Mouse (Mus musculus): ENCODE measurements at regions not wholly inside any gene's neighbourhood (a gene's known extent, or its start where the extent isn't known, plus 50 kb on each side); places are given as distances from the start of the nearest gene placed in this dataset.

DNA sequence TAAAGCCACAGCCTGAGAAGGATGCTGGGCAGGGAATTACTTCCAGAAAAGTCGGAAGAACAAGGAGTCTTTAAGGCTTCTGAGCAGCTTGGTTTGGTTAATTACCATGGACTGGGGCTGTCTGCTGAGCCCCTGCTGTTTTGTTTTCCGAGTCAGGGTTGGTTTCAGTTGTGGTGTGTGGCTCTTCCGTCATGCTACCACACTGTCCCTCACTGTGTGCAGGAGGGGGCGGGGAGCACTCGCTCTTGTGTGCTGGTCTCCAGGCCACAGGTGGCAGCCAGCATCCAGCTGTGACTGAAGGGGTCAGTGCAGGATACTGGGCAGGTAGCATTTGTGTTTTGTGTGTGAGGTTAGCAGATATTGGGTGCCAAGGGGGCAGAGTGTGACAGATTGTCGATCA, 156.5 kb upstream of the Haao start:
- no peak overlapping the region for H3K4me2 ChIP-seq (ENCODE audit: low read depth, low read length)
- no peaks in the 10 kb centered on the region for H3K27me3 ChIP-seq (replicated peaks; ENCODE audit: control insufficient read depth, insufficient read depth, low read length)
- peaks cover 27% of the 10 kb centered on the region for H3K4me1 ChIP-seq (ENCODE audit: control insufficient read depth, insufficient read depth, low read length)
- 29% methylated on average over 6 of the region's 6 CpGs for WGBS
- no peaks in the 10 kb centered on the region for H3K36me3 ChIP-seq (ENCODE audit: control insufficient read depth, insufficient read depth, low read length)
- DNase-seq (ENCODE audit: low spot score) (peak; percentile 38), ATAC-seq (ENCODE audit: low read depth) (peak; percentile 50)
- peak overlapping the region; percentile 83 for H3K27ac ChIP-seq (replicated peaks; ENCODE audit: low read depth, low read length)
- H3K4me3 ChIP-seq (ENCODE audit: low read depth, low read length) = no peak overlapping the region
- no peak overlapping the region for H3K9ac ChIP-seq (ENCODE audit: low read depth, low read length)
- no peaks in the 10 kb centered on the region for H3K9me3 ChIP-seq (ENCODE audit: control insufficient read depth, low read length)

DNA sequence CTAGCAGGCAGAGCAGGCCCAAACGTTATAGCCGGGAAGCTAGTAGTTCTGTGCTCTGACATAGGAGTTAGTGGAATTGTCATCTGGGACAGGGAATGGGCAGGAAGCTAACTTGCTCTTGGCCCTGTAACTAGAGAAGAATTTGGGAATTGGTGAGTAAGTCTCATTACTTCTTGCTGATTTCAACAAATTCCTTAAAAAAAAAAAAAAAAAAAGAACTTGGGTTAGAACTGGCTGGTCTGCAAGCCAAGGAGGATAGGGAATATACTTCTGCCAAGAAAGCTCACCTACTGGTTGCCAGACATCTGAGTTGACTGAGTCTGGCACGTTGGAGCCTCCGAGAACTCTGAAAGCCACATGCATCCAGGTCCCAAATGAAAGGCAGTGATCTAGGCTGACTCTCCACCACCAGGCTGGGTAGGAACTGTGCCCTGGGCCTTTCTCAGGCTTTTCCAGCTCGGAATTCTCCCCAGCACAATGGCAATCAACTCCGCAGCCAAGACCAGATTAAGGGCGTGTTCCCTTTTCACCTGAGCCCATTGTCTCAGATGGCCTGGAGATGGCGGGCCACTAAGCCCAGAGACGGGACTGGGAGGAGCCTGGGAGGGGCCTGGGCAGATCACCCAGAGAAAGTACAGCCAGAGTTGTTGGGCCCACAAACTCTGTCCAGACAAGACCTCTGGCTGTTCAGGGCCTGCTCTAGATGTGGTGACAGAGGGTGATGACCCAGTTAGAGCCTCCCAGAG, 155.9 kb upstream of the Haao start:
- H3K4me2 ChIP-seq (ENCODE audit: low read depth, low read length) = no peak overlapping the region
- DNase-seq (ENCODE audit: low spot score) (peak; percentile 49), ATAC-seq (ENCODE audit: low read depth) (peak; percentile 42)
- no peak overlapping the region for H3K4me3 ChIP-seq (ENCODE audit: low read depth, low read length)
- no peaks in the 10 kb centered on the region for H3K9me3 ChIP-seq (ENCODE audit: control insufficient read depth, low read length)
- H3K36me3 ChIP-seq (ENCODE audit: control insufficient read depth, insufficient read depth, low read length) = no peaks in the 10 kb centered on the region
- peaks cover 24% of the 10 kb centered on the region for H3K4me1 ChIP-seq (ENCODE audit: control insufficient read depth, insufficient read depth, low read length)
- H3K27me3 ChIP-seq (replicated peaks; ENCODE audit: control insufficient read depth, insufficient read depth, low read length) = no peaks in the 10 kb centered on the region
- 32% methylated on average over 9 of the region's 9 CpGs for WGBS
- H3K27ac ChIP-seq (replicated peaks; ENCODE audit: low read depth, low read length) = peak overlapping the region; percentile 83
- no peak overlapping the region for H3K9ac ChIP-seq (ENCODE audit: low read depth, low read length)

- DNase-seq (ENCODE audit: low spot score) = no peak
- Histone ChIP-seq H3K36me3 (ENCODE audit: control insufficient read depth, insufficient read depth, low read length) (no peaks in the 10 kb centered on the region), H3K4me3 (ENCODE audit: low read depth, low read length) (no peak overlapping the region), H3K9ac (ENCODE audit: low read depth, low read length) (no peak overlapping the region), H3K9me3 (ENCODE audit: control insufficient read depth, low read length) (no peaks in the 10 kb centered on the region), H3K27me3 (replicated peaks; ENCODE audit: control insufficient read depth, insufficient read depth, low read length) (no peaks in the 10 kb centered on the region), H3K4me1 (ENCODE audit: control insufficient read depth, insufficient read depth, low read length) (peaks cover 24% of the 10 kb centered on the region), H3K4me2 (ENCODE audit: low read depth, low read length) (no peak overlapping the region), H3K27ac (replicated peaks; ENCODE audit: low read depth, low read length) (peak overlapping the region; percentile 83)
- no peak for ATAC-seq (ENCODE audit: low read depth)
- 77% methylated on average over 6 of the region's 6 CpGs for WGBS
These were observed 155.2 kb upstream of the Haao start for GRCm38 (mm10) chr17:84002939-84003338.

DNA sequence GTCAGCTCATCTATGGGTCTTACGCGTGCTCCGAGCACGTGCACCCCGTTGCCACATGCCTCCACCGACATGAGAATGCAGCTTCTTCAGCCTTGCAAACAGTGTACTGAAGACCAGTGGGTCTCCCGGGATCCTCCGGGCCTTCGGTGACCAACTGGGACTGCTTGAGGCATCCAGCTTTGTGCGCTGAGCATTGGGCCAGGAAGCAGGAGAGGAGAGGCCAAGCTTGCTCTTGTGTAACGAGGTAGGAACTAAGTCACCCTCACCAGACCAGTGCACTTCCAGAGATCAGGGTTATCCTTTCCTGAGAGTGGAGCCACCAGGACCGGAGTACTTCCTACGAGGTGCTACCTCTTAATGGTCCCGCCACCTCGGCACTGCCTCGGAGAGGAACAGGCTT, 154.6 kb upstream of the Haao start:
- Histone ChIP-seq H3K4me2 (ENCODE audit: low read depth, low read length) (no peak overlapping the region), H3K4me3 (ENCODE audit: low read depth, low read length) (no peak overlapping the region), H3K27me3 (replicated peaks; ENCODE audit: control insufficient read depth, insufficient read depth, low read length) (no peaks in the 10 kb centered on the region), H3K9me3 (ENCODE audit: control insufficient read depth, low read length) (no peaks in the 10 kb centered on the region), H3K9ac (ENCODE audit: low read depth, low read length) (no peak overlapping the region), H3K36me3 (ENCODE audit: control insufficient read depth, insufficient read depth, low read length) (no peaks in the 10 kb centered on the region), H3K27ac (replicated peaks; ENCODE audit: low read depth, low read length) (peak overlapping the region; percentile 83; the same call in 1 of the 2 replicates), H3K4me1 (ENCODE audit: control insufficient read depth, insufficient read depth, low read length) (peaks cover 24% of the 10 kb centered on the region)
- WGBS = 95% methylated on average over 16 of the region's 16 CpGs
- ATAC-seq (ENCODE audit: low read depth) (no peak), DNase-seq (ENCODE audit: low spot score) (no peak)

GRCm38 (mm10) chr17:84000115-84000514, 152.4 kb upstream of the Haao start:
- Histone ChIP-seq H3K4me2 (ENCODE audit: low read depth, low read length) (no peak overlapping the region), H3K36me3 (ENCODE audit: control insufficient read depth, insufficient read depth, low read length) (no peaks in the 10 kb centered on the region), H3K9ac (ENCODE audit: low read depth, low read length) (no peak overlapping the region), H3K27me3 (replicated peaks; ENCODE audit: control insufficient read depth, insufficient read depth, low read length) (no peaks in the 10 kb centered on the region), H3K27ac (replicated peaks; ENCODE audit: low read depth, low read length) (no peak overlapping the region), H3K4me3 (ENCODE audit: low read depth, low read length) (no peak overlapping the region), H3K9me3 (ENCODE audit: control insufficient read depth, low read length) (no peaks in the 10 kb centered on the region), H3K4me1 (ENCODE audit: control insufficient read depth, insufficient read depth, low read length) (peaks cover 24% of the 10 kb centered on the region)
- 54% methylated on average over 6 of the region's 6 CpGs for WGBS
- DNase-seq (ENCODE audit: low spot score) (no peak), ATAC-seq (ENCODE audit: low read depth) (no peak)

GRCm38 (mm10) chr17:83998972-83999545, 151.3 kb upstream of the Haao start:
- peaks cover 14% of the 10 kb centered on the region for H3K4me1 ChIP-seq (ENCODE audit: control insufficient read depth, insufficient read depth, low read length)
- ATAC-seq (ENCODE audit: low read depth) (no peak), DNase-seq (ENCODE audit: low spot score) (no peak)
- H3K9ac ChIP-seq (ENCODE audit: low read depth, low read length) = no peak overlapping the region
- no peaks in the 10 kb centered on the region for H3K27me3 ChIP-seq (replicated peaks; ENCODE audit: control insufficient read depth, insufficient read depth, low read length)
- no peaks in the 10 kb centered on the region for H3K36me3 ChIP-seq (ENCODE audit: control insufficient read depth, insufficient read depth, low read length)
- H3K27ac ChIP-seq (replicated peaks; ENCODE audit: low read depth, low read length) = no peak overlapping the region
- no peak overlapping the region for H3K4me3 ChIP-seq (ENCODE audit: low read depth, low read length)
- H3K4me2 ChIP-seq (ENCODE audit: low read depth, low read length) = no peak overlapping the region
- no peaks in the 10 kb centered on the region for H3K9me3 ChIP-seq (ENCODE audit: control insufficient read depth, low read length)
- WGBS = 81% methylated on average over 10 of the region's 10 CpGs

- DNase-seq (ENCODE audit: low spot score) (no peak), ATAC-seq (ENCODE audit: low read depth) (no peak)
- Histone ChIP-seq H3K36me3 (ENCODE audit: control insufficient read depth, insufficient read depth, low read length) (no peaks in the 10 kb centered on the region), H3K4me2 (ENCODE audit: low read depth, low read length) (no peak overlapping the region), H3K4me1 (ENCODE audit: control insufficient read depth, insufficient read depth, low read length) (peaks cover 8% of the 10 kb centered on the region), H3K27ac (replicated peaks; ENCODE audit: low read depth, low read length) (no peak overlapping the region), H3K27me3 (replicated peaks; ENCODE audit: control insufficient read depth, insufficient read depth, low read length) (no peaks in the 10 kb centered on the region), H3K9me3 (ENCODE audit: control insufficient read depth, low read length) (no peaks in the 10 kb centered on the region), H3K4me3 (ENCODE audit: low read depth, low read length) (no peak overlapping the region), H3K9ac (ENCODE audit: low read depth, low read length) (no peak overlapping the region)
- whole genome bisulfite sequencing = 91% methylated on average over 7 of the region's 7 CpGs
These were observed 150.6 kb upstream of the Haao start for GRCm38 (mm10) chr17:83998341-83998740.

DNA sequence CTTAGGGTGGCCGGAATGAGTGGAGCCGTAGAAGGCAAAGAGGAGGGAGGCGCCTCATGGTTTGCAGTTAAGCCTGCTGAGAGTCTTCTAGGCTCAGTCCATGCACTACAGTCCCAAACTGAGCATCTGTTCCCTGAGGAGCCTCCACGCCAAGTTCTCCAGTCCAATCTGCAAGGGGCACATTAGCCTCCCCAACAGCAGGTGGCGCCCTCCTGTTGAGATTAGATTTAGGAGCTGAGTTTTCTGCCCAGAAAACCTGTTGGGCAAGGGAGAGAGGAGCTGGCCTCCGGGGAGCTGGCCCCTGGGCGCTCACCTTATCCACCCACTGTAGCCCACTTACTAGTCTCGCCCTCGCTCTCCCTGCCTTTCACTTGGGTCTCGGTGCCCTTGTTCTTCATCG, 150.0 kb upstream of the Haao start:
- H3K36me3 ChIP-seq (ENCODE audit: control insufficient read depth, insufficient read depth, low read length) = no peaks in the 10 kb centered on the region
- H3K27ac ChIP-seq (replicated peaks; ENCODE audit: low read depth, low read length) = no peak overlapping the region
- H3K27me3 ChIP-seq (replicated peaks; ENCODE audit: control insufficient read depth, insufficient read depth, low read length) = no peaks in the 10 kb centered on the region
- ATAC-seq (ENCODE audit: low read depth) = no peak
- no peak overlapping the region for H3K4me2 ChIP-seq (ENCODE audit: low read depth, low read length)
- H3K9ac ChIP-seq (ENCODE audit: low read depth, low read length) = no peak overlapping the region
- peaks cover 3% of the 10 kb centered on the region; the same call in 1 of the 2 replicates for H3K4me1 ChIP-seq (ENCODE audit: control insufficient read depth, insufficient read depth, low read length)
- H3K4me3 ChIP-seq (ENCODE audit: low read depth, low read length) = no peak overlapping the region
- DNase-seq (ENCODE audit: low spot score) = peak; percentile 39
- H3K9me3 ChIP-seq (ENCODE audit: control insufficient read depth, low read length) = no peaks in the 10 kb centered on the region
- WGBS = 90% methylated on average over 11 of the region's 11 CpGs

DNA sequence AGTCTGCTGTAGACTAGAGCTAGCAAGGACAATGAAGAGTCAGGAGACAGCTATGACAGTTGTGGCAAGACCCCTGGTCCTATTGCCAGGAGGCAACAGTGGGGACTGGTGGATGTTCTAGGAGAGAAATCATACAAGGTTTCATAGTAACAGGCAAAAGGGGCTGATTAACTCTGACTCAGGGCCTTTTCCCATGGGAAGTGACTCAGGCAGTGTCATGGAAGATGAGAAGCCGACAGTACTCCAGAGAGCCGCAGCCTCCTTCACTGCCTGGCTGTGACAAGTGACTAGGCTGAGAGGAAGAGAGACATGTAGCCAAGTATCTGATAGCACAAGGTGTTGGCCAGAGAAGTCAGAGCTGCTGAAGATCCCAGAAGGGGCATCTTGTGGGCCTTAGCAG, 145.3 kb upstream of the Haao start:
- no peak for DNase-seq (ENCODE audit: low spot score)
- Histone ChIP-seq H3K27ac (replicated peaks; ENCODE audit: low read depth, low read length) (no peak overlapping the region), H3K9me3 (ENCODE audit: control insufficient read depth, low read length) (no peaks in the 10 kb centered on the region), H3K27me3 (replicated peaks; ENCODE audit: control insufficient read depth, insufficient read depth, low read length) (no peaks in the 10 kb centered on the region), H3K4me2 (ENCODE audit: low read depth, low read length) (no peak overlapping the region), H3K9ac (ENCODE audit: low read depth, low read length) (no peak overlapping the region), H3K36me3 (ENCODE audit: control insufficient read depth, insufficient read depth, low read length) (no peaks in the 10 kb centered on the region), H3K4me1 (ENCODE audit: control insufficient read depth, insufficient read depth, low read length) (peaks cover 36% of the 10 kb centered on the region), H3K4me3 (ENCODE audit: low read depth, low read length) (no peak overlapping the region)
- 68% methylated on average over 2 of the region's 2 CpGs for WGBS
- no peak for ATAC-seq (ENCODE audit: low read depth)

Data from embryonic facial prominence, embryonic 14.5 days (tissue).